Mouse (Mus musculus) hindbrain, embryonic 14.5 days (tissue): ENCODE measurements at regions not wholly inside any gene's neighbourhood (a gene's known extent, or its start where the extent isn't known, plus 50 kb on each side); places are given as distances from the start of the nearest gene placed in this dataset.

ENCODE experiments used
- ATAC-seq: fragments of 200-750 bp; cut with Nextera tagmentation; 2 replicates; pipeline ENCODE4 v1.8.0; 2017; ENCODE audit warnings: moderate number of reproducible peaks, mild to moderate bottlenecking, moderate TSS enrichment, moderate library complexity; ENCODE audit not compliant: low FRiP score
- DNase-seq: peaks from one replicate; pipeline ENCODE4 v3.0.0-alpha.2; 2015; ENCODE audit warnings: low spot score
- H3K27ac ChIP-seq: fragments of 300-500 bp; sonication (generic); 2 replicates; pipeline ENCODE4 v1.5.1; 2014; ENCODE audit warnings: mild to moderate bottlenecking, moderate library complexity
- H3K27me3 ChIP-seq: fragments of 300-500 bp; sonication (generic); 2 replicates; pipeline ENCODE4 v1.6.1; 2014; ENCODE audit warnings: mild to moderate bottlenecking, low read length, mixed read lengths; ENCODE audit not compliant: control insufficient read depth, insufficient read depth
- H3K36me3 ChIP-seq: fragments of 300-500 bp; sonication (generic); replicated peaks from 2 replicates; pipeline ENCODE4 v1.6.1; 2014; ENCODE audit not compliant: control insufficient read depth, insufficient read depth
- H3K4me1 ChIP-seq: fragments of 300-500 bp; sonication (generic); replicated peaks from 2 replicates; pipeline ENCODE4 v1.6.1; 2014; ENCODE audit warnings: antibody characterized with exemption, low read length, mixed read lengths; ENCODE audit not compliant: control insufficient read depth, insufficient read depth
- H3K4me2 ChIP-seq: fragments of 300-500 bp; sonication (generic); replicated peaks from 2 replicates; pipeline ENCODE4 v1.6.1; 2014; ENCODE audit warnings: mild to moderate bottlenecking, moderate library complexity
- H3K4me3 ChIP-seq: fragments of 300-500 bp; sonication (generic); replicated peaks from 2 replicates; pipeline ENCODE4 v1.5.1; 2014; ENCODE audit warnings: mild to moderate bottlenecking, low read length
- H3K9ac ChIP-seq: fragments of 300-500 bp; sonication (generic); 2 replicates; pipeline ENCODE4 v1.6.1; 2014
- H3K9me3 ChIP-seq: fragments of 300-500 bp; sonication (generic); 2 replicates; pipeline ENCODE4 v1.6.1; 2016; ENCODE audit warnings: low read length; ENCODE audit not compliant: control insufficient read depth
- WGBS: fragments of 180-500 bp; shearing (Covaris S2); extraction: QIAGEN DNeasy Blood & Tissue Kit; methylation state at CpG from one replicate; pipeline ENCODE4 v1.1.7; 2014; 5-methylcytosine and 5-hydroxymethylcytosine counted together

GRCm38 (mm10) chr16:29964563-29964962 is 99.6 kb upstream of the Hes1 start:
- H3K9ac ChIP-seq: no peak overlapping the region
- ATAC-seq (no peak), DNase-seq (no peak)
- H3K4me1 ChIP-seq: no peaks in the 10 kb centered on the region
- H3K9me3 ChIP-seq: no peaks in the 10 kb centered on the region; the same call in 1 of the 2 replicates
- no peaks in the 10 kb centered on the region for H3K27me3 ChIP-seq
- no peak overlapping the region for H3K4me3 ChIP-seq
- no peak overlapping the region for H3K4me2 ChIP-seq
- whole genome bisulfite sequencing: 97% methylated on average over 8 of the region's 8 CpGs
- no peaks in the 10 kb centered on the region for H3K36me3 ChIP-seq
- H3K27ac ChIP-seq: no peak overlapping the region

GRCm38 (mm10) chr16:29968743-29969142 is 95.4 kb upstream of the Hes1 start:
- Histone ChIP-seq H3K9me3 (no peaks in the 10 kb centered on the region; the same call in 1 of the 2 replicates), H3K36me3 (no peaks in the 10 kb centered on the region), H3K4me1 (no peaks in the 10 kb centered on the region), H3K27ac (no peak overlapping the region), H3K4me2 (no peak overlapping the region), H3K27me3 (no peaks in the 10 kb centered on the region), H3K4me3 (no peak overlapping the region), H3K9ac (no peak overlapping the region)
- ATAC-seq (no peak), DNase-seq (no peak)
- 90% methylated on average over 5 of the region's 5 CpGs for WGBS

GRCm38 (mm10) chr16:29972741-29973141 is 91.4 kb upstream of the Hes1 start:
- ATAC-seq (no peak), DNase-seq (no peak)
- Histone ChIP-seq H3K4me1 (no peaks in the 10 kb centered on the region), H3K27ac (no peak overlapping the region), H3K9me3 (no peaks in the 10 kb centered on the region), H3K4me2 (no peak overlapping the region), H3K4me3 (no peak overlapping the region), H3K27me3 (no peaks in the 10 kb centered on the region), H3K36me3 (no peaks in the 10 kb centered on the region), H3K9ac (no peak overlapping the region)
- 50% methylated on average over 1 of the region's 1 CpGs for WGBS

- 68% methylated on average over 7 of the region's 7 CpGs for WGBS
- Histone ChIP-seq H3K36me3 (no peaks in the 10 kb centered on the region), H3K4me1 (no peaks in the 10 kb centered on the region), H3K9me3 (no peaks in the 10 kb centered on the region), H3K4me3 (no peak overlapping the region), H3K27ac (no peak overlapping the region), H3K4me2 (no peak overlapping the region), H3K9ac (no peak overlapping the region), H3K27me3 (no peaks in the 10 kb centered on the region)
- ATAC-seq: no peak
- DNase-seq: no peak
Observed at GRCm38 (mm10) chr16:29973250-29973649, 90.9 kb upstream of the Hes1 start.

GRCm38 (mm10) chr16:29975800-29976199 is 88.4 kb upstream of the Hes1 start:
- no peak for DNase-seq
- no peak overlapping the region for H3K4me3 ChIP-seq
- H3K27me3 ChIP-seq: no peaks in the 10 kb centered on the region
- no peak for ATAC-seq
- H3K4me2 ChIP-seq: no peak overlapping the region
- H3K9ac ChIP-seq: no peak overlapping the region
- no peaks in the 10 kb centered on the region for H3K9me3 ChIP-seq
- H3K36me3 ChIP-seq: no peaks in the 10 kb centered on the region
- 83% methylated on average over 3 of the region's 3 CpGs for WGBS
- no peaks in the 10 kb centered on the region for H3K4me1 ChIP-seq
- no peak overlapping the region for H3K27ac ChIP-seq

GRCm38 (mm10) chr16:29977011-29977410 is 87.2 kb upstream of the Hes1 start:
- Histone ChIP-seq H3K9ac (no peak overlapping the region), H3K4me2 (no peak overlapping the region), H3K4me1 (no peaks in the 10 kb centered on the region), H3K4me3 (no peak overlapping the region), H3K9me3 (no peaks in the 10 kb centered on the region), H3K36me3 (no peaks in the 10 kb centered on the region), H3K27me3 (no peaks in the 10 kb centered on the region), H3K27ac (no peak overlapping the region)
- no peak for ATAC-seq
- no peak for DNase-seq
- 75% methylated on average over 3 of the region's 3 CpGs for WGBS

- no peak overlapping the region for H3K27ac ChIP-seq
- DNase-seq (no peak), ATAC-seq (no peak)
- H3K9me3 ChIP-seq: no peaks in the 10 kb centered on the region
- H3K4me1 ChIP-seq: no peaks in the 10 kb centered on the region
- WGBS: 51% methylated on average over 8 of the region's 8 CpGs
- no peaks in the 10 kb centered on the region for H3K27me3 ChIP-seq
- H3K9ac ChIP-seq: no peak overlapping the region
- H3K36me3 ChIP-seq: no peaks in the 10 kb centered on the region
- H3K4me3 ChIP-seq: no peak overlapping the region
- H3K4me2 ChIP-seq: no peak overlapping the region
Observed at GRCm38 (mm10) chr16:29977711-29978110, 86.5 kb upstream of the Hes1 start.

- Histone ChIP-seq H3K36me3 (no peaks in the 10 kb centered on the region), H3K4me2 (no peak overlapping the region), H3K4me1 (no peaks in the 10 kb centered on the region), H3K9ac (no peak overlapping the region), H3K27me3 (no peaks in the 10 kb centered on the region), H3K9me3 (no peaks in the 10 kb centered on the region), H3K27ac (no peak overlapping the region), H3K4me3 (no peak overlapping the region)
- no peak for DNase-seq
- 77% methylated on average over 6 of the region's 7 CpGs for WGBS
- ATAC-seq: no peak
Observed at GRCm38 (mm10) chr16:29979066-29979465, 85.1 kb upstream of the Hes1 start.

GRCm38 (mm10) chr16:29981543-29981942 is 82.6 kb upstream of the Hes1 start:
- Histone ChIP-seq H3K4me3 (no peak overlapping the region), H3K27me3 (no peaks in the 10 kb centered on the region), H3K4me2 (no peak overlapping the region), H3K27ac (no peak overlapping the region), H3K36me3 (no peaks in the 10 kb centered on the region), H3K4me1 (no peaks in the 10 kb centered on the region), H3K9ac (no peak overlapping the region), H3K9me3 (no peaks in the 10 kb centered on the region)
- DNase-seq (no peak), ATAC-seq (no peak)
- 93% methylated on average over 7 of the region's 7 CpGs for WGBS

- no peaks in the 10 kb centered on the region for H3K9me3 ChIP-seq
- no peak overlapping the region for H3K4me2 ChIP-seq
- H3K4me3 ChIP-seq: no peak overlapping the region
- H3K27me3 ChIP-seq: no peaks in the 10 kb centered on the region
- no peak overlapping the region for H3K9ac ChIP-seq
- H3K27ac ChIP-seq: no peak overlapping the region
- 90% methylated on average over 8 of the region's 8 CpGs for WGBS
- no peaks in the 10 kb centered on the region for H3K36me3 ChIP-seq
- no peaks in the 10 kb centered on the region for H3K4me1 ChIP-seq
- ATAC-seq (no peak), DNase-seq (no peak)
Observed at GRCm38 (mm10) chr16:29982224-29982785, 81.9 kb upstream of the Hes1 start.
